8 mouse cellular contexts compared by ENCODE assay signal in the genomic region with DNA sequence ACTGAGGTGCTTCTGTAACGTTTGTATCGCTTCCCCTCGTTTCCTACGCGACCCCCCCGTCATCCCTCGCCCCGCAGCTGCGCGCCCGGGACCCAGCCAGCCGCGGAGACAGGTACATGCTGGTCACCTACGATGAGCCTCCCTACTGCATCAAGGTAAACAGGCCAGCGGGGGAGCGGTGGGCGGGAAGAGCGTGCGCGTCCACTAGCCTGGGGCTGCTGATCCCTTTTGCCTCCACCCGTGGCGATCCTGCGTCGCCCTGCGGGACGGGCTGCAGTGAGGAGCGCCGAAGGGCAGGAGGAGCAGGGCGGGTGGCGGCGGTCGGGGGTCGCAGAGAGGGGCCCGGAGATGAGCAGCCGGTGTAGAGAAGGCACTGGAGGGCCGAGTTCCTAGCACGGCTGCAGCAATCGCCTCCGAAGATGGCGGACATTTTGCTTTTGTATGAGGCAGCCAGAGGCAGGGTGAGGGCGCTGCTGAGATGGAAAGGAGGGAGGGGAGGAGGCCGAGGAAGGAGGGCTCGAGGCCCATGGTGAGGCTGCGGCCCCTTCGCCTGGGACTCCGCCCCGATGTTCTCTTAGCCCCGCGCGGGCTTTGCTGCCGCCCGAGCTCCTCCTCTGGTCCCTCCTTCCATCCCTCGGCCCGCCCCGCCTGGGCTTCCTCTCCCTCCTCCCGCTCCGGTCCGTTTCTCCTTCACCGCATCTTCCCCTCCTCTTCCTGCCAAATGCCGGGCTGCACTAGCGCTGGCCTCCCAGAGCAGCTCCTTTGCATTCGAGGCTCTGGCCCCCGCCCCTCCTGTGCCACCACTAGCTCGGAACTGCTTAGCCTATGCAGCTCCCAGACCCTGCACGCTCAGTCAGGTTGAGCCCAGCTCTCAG. TPM values are rescaled to one million over a fixed set of nuclear protein-coding genes. Genes with fewer than 3 reads are reported as not detected.
A peak's percentile ranks its signal among the peaks of the same experiment; 100 is the strongest.
DNase-seq lines count a peak whose midpoint lies in the region; ATAC-seq and TF ChIP-seq lines count a peak whose summit lies in the region.

No protein-coding gene starts in this region.

- H3K4me3 ChIP-seq in ES-E14 (ENCODE audit: insufficient read depth in 1 of 2, low read depth in 1 of 2, low read length in 2 of 2, poor library complexity in 1 of 2, severe bottlenecking in 1 of 2): peak overlapping the region; percentile 81 to 86
- peak overlapping the region; percentile 59 for H3K4me3 ChIP-seq in forebrain, embryonic 16.5 days (replicated peaks; ENCODE audit: low read length)
- peak overlapping the region; percentile 59 for H3K4me3 ChIP-seq in lung, embryonic 15.5 days

- DNase-seq in ES-E14 (ENCODE audit: low read depth, low spot score): peak; percentile 63
- DNase-seq in cerebellum, adult 11-12 months: peak; percentile 94
- peak; percentile 88 for DNase-seq in heart, postnatal 4 days
- peak; percentile 85 to 87 for DNase-seq in layer of hippocampus, adult 8-10 months (ENCODE audit: low spot score in 2 of 2)
- peak; percentile 90 for DNase-seq in ovary, adult 18-20 months (ENCODE audit: low spot score)
- DNase-seq in thymus, postnatal 0 days (ENCODE audit: low spot score): peak; percentile 82

- peak overlapping the region; percentile 62 for H3K4me2 ChIP-seq in forebrain, embryonic 16.5 days (ENCODE audit: low read length)
- peak overlapping the region; percentile 61 for H3K4me2 ChIP-seq in lung, embryonic 15.5 days

- H3K9ac ChIP-seq in ES-E14 (ENCODE audit: insufficient read depth, low read depth, low read length, poor library complexity, severe bottlenecking): peak overlapping the region; percentile 88
- H3K9ac ChIP-seq in forebrain, embryonic 16.5 days (replicated peaks; ENCODE audit: low read depth, low read length): peak overlapping the region; percentile 75
- peak overlapping the region; percentile 70 for H3K9ac ChIP-seq in lung, embryonic 15.5 days

- peak; percentile 95 for ATAC-seq in forebrain, embryonic 16.5 days
- ATAC-seq in lung, embryonic 15.5 days (ENCODE audit: borderline replicate concordance, extremely low read depth, low FRiP score, low TSS enrichment): peak; percentile 96

- H3K36me3 ChIP-seq in ES-E14 (ENCODE audit: control insufficient read depth, insufficient read depth, low read length, poor library complexity, severe bottlenecking): no peaks in the 10 kb centered on the region
- H3K36me3 ChIP-seq in forebrain, embryonic 16.5 days (ENCODE audit: control insufficient read depth, insufficient read depth): no peaks in the 10 kb centered on the region
- H3K36me3 ChIP-seq in lung, embryonic 15.5 days: no peaks in the 10 kb centered on the region

- peak overlapping the region; percentile 72 for H3K27ac ChIP-seq in ES-E14 (ENCODE audit: insufficient read depth, low read depth, low read length, poor library complexity, severe bottlenecking)
- H3K27ac ChIP-seq in forebrain, embryonic 16.5 days (ENCODE audit: low read length): peak overlapping the region; percentile 93
- H3K27ac ChIP-seq in lung, embryonic 15.5 days: peak overlapping the region; percentile 93

- H3K4me1 ChIP-seq in ES-E14 (ENCODE audit: control insufficient read depth in 2 of 2, insufficient read depth in 2 of 2, low read length in 2 of 2, poor library complexity in 1 of 2): no peaks in the 10 kb centered on the region
- 0 out of 2 replicates have a peak, but pooled peaks cover 4% of the 10 kb centered on the region for H3K4me1 ChIP-seq in forebrain, embryonic 16.5 days (replicated peaks; ENCODE audit: control insufficient read depth, insufficient read depth, low read length)
- H3K4me1 ChIP-seq in lung, embryonic 15.5 days: no peaks in the 10 kb centered on the region

- no peaks in the 10 kb centered on the region for H3K27me3 ChIP-seq in forebrain, embryonic 16.5 days (replicated peaks; ENCODE audit: control insufficient read depth, insufficient read depth, low read length)
- H3K27me3 ChIP-seq in lung, embryonic 15.5 days: no peaks in the 10 kb centered on the region

- in situ Hi-C loops in ES-E14 (cut with MboI; ENCODE audit: low sequenced_read_pairs in 2 of 2, unreplicated experiment in 2 of 2): no loop called here

- no peaks in the 10 kb centered on the region for H3K9me3 ChIP-seq in ES-E14 (ENCODE audit: control insufficient read depth, insufficient read depth, low read depth, low read length)
- no peaks in the 10 kb centered on the region for H3K9me3 ChIP-seq in forebrain, embryonic 16.5 days (ENCODE audit: control insufficient read depth, low read length)
- no peaks in the 10 kb centered on the region for H3K9me3 ChIP-seq in lung, embryonic 15.5 days

- 16% methylated on average over 47 of the region's 65 CpGs for WGBS in forebrain, embryonic 16.5 days
- 23% methylated on average over 48 of the region's 65 CpGs for WGBS in lung, embryonic 15.5 days

TF ChIP-seq in ES-E14, 5 proteins besides CTCF, POLR2A, EP300 and RAD21:
- TF ChIP-seq HCFC1 (IDR thresholded peaks at IDR 0.05; ENCODE audit: borderline replicate concordance, insufficient read depth, low read length) (no peak), ZNF384 (IDR thresholded peaks at IDR 0.05; ENCODE audit: low read depth, low read length) (no peak), CHD2 (IDR thresholded peaks at IDR 0.05; ENCODE audit: low read depth, low read length) (no peak), MAFK (IDR thresholded peaks at IDR 0.05; ENCODE audit: insufficient read depth, low read depth, low read length) (no peak), ZC3H11A (IDR thresholded peaks at IDR 0.05; ENCODE audit: borderline replicate concordance, low read depth, low read length) (no peak)

RNA-seq across cellular contexts. Expression of a gene that starts 1.0 kb away (rescaled TPM):
- 7.8 and 10.7 TPM in 2 replicates for total RNA-seq in ES-E14 (2012; rRNA removed)
- 16.8 and 18.2 TPM in 2 replicates for polyA plus RNA-seq in forebrain, embryonic 16.5 days (2015; fragmentation: Nextera tagmentation; extraction: Ambion mirVana)
- total RNA-seq in heart, postnatal 4 days (2021): 10 to 100 TPM; 14.9 to 16.0 TPM
- 10 to 100 TPM; 30.0 to 49.3 (median 38.8) TPM for total RNA-seq in layer of hippocampus, adult 8-10 months (2022)
- 26.5 and 26.9 TPM in 2 replicates for polyA plus RNA-seq in lung, embryonic 15.5 days (2015; fragmentation: Nextera tagmentation; extraction: Ambion mirVana)
- 17.0 and 17.5 TPM in 2 replicates for polyA plus RNA-seq in thymus, postnatal 0 days (2015; fragmentation: Nextera tagmentation; extraction: Ambion mirVana)

RNA-seq across cellular contexts. Expression of a gene that starts 7.8 kb away (rescaled TPM):
- total RNA-seq in ES-E14 (2012; rRNA removed): 1.7 TPM in 1 of 2 replicates, not detected in the other
- polyA plus RNA-seq in forebrain, embryonic 16.5 days (2015; fragmentation: Nextera tagmentation; extraction: Ambion mirVana): 1.4 and 2.7 TPM in 2 replicates
- not detected for total RNA-seq in heart, postnatal 4 days (2021)
- not detected for total RNA-seq in layer of hippocampus, adult 8-10 months (2022)
- 1.3 and 3.1 TPM in 2 replicates for polyA plus RNA-seq in lung, embryonic 15.5 days (2015; fragmentation: Nextera tagmentation; extraction: Ambion mirVana)
- 1.1 and 2.4 TPM in 2 replicates for polyA plus RNA-seq in thymus, postnatal 0 days (2015; fragmentation: Nextera tagmentation; extraction: Ambion mirVana)

Comparison
In these comparisons a context has a peak if more than half of its experiments do, and no peak if none do; other contexts are left out.
1. Peak in every context shown above with its lines: DNase-seq, ATAC-seq, H3K4me3 ChIP-seq and H3K27ac ChIP-seq.